ENCODE assay signal across 29 mouse cellular contexts in the genomic region with DNA sequence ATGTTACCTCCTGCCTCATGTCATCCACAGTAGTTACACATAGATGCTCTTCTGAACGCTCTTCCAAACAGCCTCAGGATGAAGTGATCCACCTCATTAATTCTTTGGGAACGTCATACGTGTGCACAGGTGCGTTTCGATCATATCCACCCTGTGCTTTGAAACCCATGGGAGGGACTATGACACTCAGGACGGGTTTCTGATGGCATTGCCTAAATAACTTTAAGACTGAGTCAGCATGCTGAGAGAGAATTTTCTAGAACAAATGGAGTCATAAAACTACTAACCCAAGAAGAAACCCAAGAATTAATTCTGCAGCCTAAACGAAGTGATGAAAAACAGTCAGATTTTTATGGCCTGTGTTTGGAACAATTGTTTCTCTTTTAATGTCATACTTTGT. TPM values are rescaled to one million over a fixed set of nuclear protein-coding genes. Genes with fewer than 3 reads are reported as not detected.
"Had no signal": no experiment of that assay in that cellular context is flagged by ENCODE, and none has a peak within 500 bp of the region (broad histone marks: within the 10 kb centered on the region; RNA-seq: fewer than 3 reads in every experiment).

No protein-coding gene starts in this region.

- ATAC-seq: forebrain, embryonic 13.5 days; forebrain, embryonic 14.5 days; forebrain, embryonic 15.5 days; forebrain, embryonic 16.5 days; forebrain, postnatal 0 days had no signal

- H3K9me3 ChIP-seq: embryonic facial prominence, embryonic 10.5 days; embryonic facial prominence, embryonic 12.5 days; embryonic facial prominence, embryonic 13.5 days; embryonic facial prominence, embryonic 15.5 days; forebrain, embryonic 10.5 days; forebrain, embryonic 12.5 days; forebrain, embryonic 13.5 days; forebrain, embryonic 15.5 days had no signal

- H3K27ac ChIP-seq: embryonic facial prominence, embryonic 10.5 days; embryonic facial prominence, embryonic 12.5 days; embryonic facial prominence, embryonic 13.5 days; embryonic facial prominence, embryonic 15.5 days; forebrain, embryonic 10.5 days; forebrain, embryonic 12.5 days; forebrain, embryonic 13.5 days; forebrain, embryonic 15.5 days; gastrocnemius, adult 2 months; heart, adult 2 months had no signal

- DNase-seq: cerebellum, adult 8-10 months; cerebellum, adult 9-10 months; cerebellum, adult 9-11 months; cerebellum, postnatal 10 days; cerebellum, postnatal 14 days; cerebellum, postnatal 25 days; cerebellum, postnatal 36 days; embryo, embryonic 11 days; forebrain, postnatal 0 days; gastrocnemius, adult 2 months; gastrocnemius, postnatal 10 days; gastrocnemius, postnatal 14 days; gastrocnemius, postnatal 25 days; gastrocnemius, postnatal 36 days; heart, adult 11 months; heart, adult 18-20 months; heart, adult 2 months had no signal

- H3K36me3 ChIP-seq: embryonic facial prominence, embryonic 10.5 days; embryonic facial prominence, embryonic 12.5 days; embryonic facial prominence, embryonic 13.5 days; embryonic facial prominence, embryonic 15.5 days; forebrain, embryonic 10.5 days; forebrain, embryonic 12.5 days; forebrain, embryonic 15.5 days had no signal

- H3K27me3 ChIP-seq: embryonic facial prominence, embryonic 12.5 days; embryonic facial prominence, embryonic 13.5 days; embryonic facial prominence, embryonic 15.5 days; forebrain, embryonic 12.5 days; forebrain, embryonic 13.5 days; forebrain, embryonic 15.5 days had no signal

- H3K4me2 ChIP-seq: embryonic facial prominence, embryonic 12.5 days; embryonic facial prominence, embryonic 13.5 days; embryonic facial prominence, embryonic 15.5 days; forebrain, embryonic 12.5 days; forebrain, embryonic 13.5 days; forebrain, embryonic 15.5 days had no signal

- H3K4me1 ChIP-seq: embryonic facial prominence, embryonic 10.5 days; embryonic facial prominence, embryonic 12.5 days; embryonic facial prominence, embryonic 13.5 days; embryonic facial prominence, embryonic 15.5 days; forebrain, embryonic 10.5 days; forebrain, embryonic 12.5 days; forebrain, embryonic 13.5 days; forebrain, embryonic 15.5 days had no signal

- H3K9ac ChIP-seq: embryonic facial prominence, embryonic 12.5 days; embryonic facial prominence, embryonic 13.5 days; embryonic facial prominence, embryonic 15.5 days; forebrain, embryonic 12.5 days; forebrain, embryonic 13.5 days; forebrain, embryonic 15.5 days; forebrain, postnatal 0 days had no signal

- H3K4me3 ChIP-seq: embryonic facial prominence, embryonic 10.5 days; embryonic facial prominence, embryonic 12.5 days; embryonic facial prominence, embryonic 13.5 days; embryonic facial prominence, embryonic 15.5 days; erythroblast, embryonic 14.5 days; forebrain, embryonic 10.5 days; forebrain, embryonic 12.5 days; forebrain, embryonic 13.5 days; forebrain, embryonic 15.5 days; gastrocnemius, adult 2 months; heart, adult 2 months had no signal

RNA-seq across cellular contexts. Expression of a gene that starts 40.1 kb away (rescaled TPM):
- total RNA-seq: granulocyte monocyte progenitor cell, adult 5-6 weeks had no signal
